Mouse (Mus musculus) frontal cortex, adult (tissue): ENCODE data around the gene Scgb1b7.
"Not testable (repeated sequence)": the region's sequence is repeated elsewhere in the genome, so short reads cannot be mapped to it uniquely, and the experiment has no call there.

Experiments used
- ATAC-seq: cut with Nextera tagmentation; 2 replicates; pipeline ENCODE4 v1.9.2; 2017; ENCODE audit warnings: mild to moderate bottlenecking, moderate library complexity, mixed read lengths; ENCODE audit not compliant: low TSS enrichment

Scgb1b7 gene

GRCm38 (mm10) chr7:31712365-31712764 lies at the start of gene Scgb1b7:
Gene Scgb1b7, plus strand, starts transcription at chr7:31712665.
- ATAC-seq = not testable (repeated sequence)

DNA sequence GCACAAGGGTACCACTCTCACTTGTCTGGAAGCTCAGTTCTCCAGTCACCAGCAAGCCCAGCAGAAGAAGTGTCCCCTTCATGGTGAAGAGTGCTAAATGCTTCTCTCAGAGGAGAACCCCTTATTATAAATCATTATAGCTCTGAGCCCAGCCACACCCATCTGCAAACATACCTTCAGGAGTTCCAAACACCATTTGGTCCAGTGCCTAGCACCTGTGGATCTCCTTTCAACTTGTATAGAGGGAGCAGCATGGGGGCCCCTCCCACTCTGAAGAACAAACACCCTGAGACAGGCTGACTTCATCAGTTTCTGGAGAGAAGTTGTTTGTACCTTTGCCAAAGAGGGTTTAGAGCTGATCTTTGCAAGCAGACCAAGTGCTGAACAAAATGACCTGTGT lies 6.8 kb upstream of the Scgb1b7 start, which contains the start of gene Scgb2b7:
Gene Scgb2b7, minus strand, starts transcription at position 101 of the 400 bp plus-strand sequence.
- not testable (repeated sequence) for ATAC-seq
